Mouse (Mus musculus): ENCODE results near the gene Fam198a. TPM values are rescaled to one million over a fixed set of nuclear protein-coding genes. Genes with fewer than 3 reads are reported as not detected.
"Not testable (repeated sequence)": the region's sequence is repeated elsewhere in the genome, so short reads cannot be mapped to it uniquely, and the experiment has no call there.

Gene Fam198a
- polyA plus RNA-seq, 1 experiment from 2014 or later = 0.65 TPM

- Histone ChIP-seq H3K4me1 (peaks cover 15% of the 10 kb centered on the region), H3K36me3 (no peaks in the 10 kb centered on the region), H3K27me3 (ENCODE audit: low read depth, poor library complexity, severe bottlenecking) (no peaks in the 10 kb centered on the region), H3K9me3 (replicated peaks) (no peaks in the 10 kb centered on the region), H3K4me3 (no peak overlapping the region), H3K27ac (no peak overlapping the region)
- 87% methylated on average over 4 of the region's 4 CpGs for WGBS
- DNase-seq (ENCODE audit: low spot score) = no peak
Observed at GRCm38 (mm10) chr9:122020321-122020720, 69.5 kb downstream of the Fam198a start.

- H3K9me3 ChIP-seq (replicated peaks); H3K27me3 ChIP-seq (ENCODE audit: low read depth, poor library complexity, severe bottlenecking); DNase-seq (ENCODE audit: low spot score); H3K36me3 ChIP-seq; H3K4me3 ChIP-seq; H3K27ac ChIP-seq: not testable (repeated sequence)
- 90% methylated on average over 4 of the region's 4 CpGs for WGBS
- peaks cover 21% of the 10 kb centered on the region for H3K4me1 ChIP-seq
Observed at GRCm38 (mm10) chr9:122021171-122021570, 70.4 kb downstream of the Fam198a start.

GRCm38 (mm10) chr9:122021581-122021980 lies 70.8 kb downstream of the Fam198a start:
- 89% methylated on average over 5 of the region's 5 CpGs for whole genome bisulfite sequencing
- no peaks in the 10 kb centered on the region for H3K9me3 ChIP-seq (replicated peaks)
- no peak overlapping the region for H3K4me3 ChIP-seq
- H3K36me3 ChIP-seq = no peaks in the 10 kb centered on the region
- no peak overlapping the region for H3K27ac ChIP-seq
- no peak for DNase-seq (ENCODE audit: low spot score)
- no peaks in the 10 kb centered on the region for H3K27me3 ChIP-seq (ENCODE audit: low read depth, poor library complexity, severe bottlenecking)
- H3K4me1 ChIP-seq = peaks cover 26% of the 10 kb centered on the region

- Histone ChIP-seq H3K27ac (no peak overlapping the region), H3K4me3 (no peak overlapping the region), H3K36me3 (no peaks in the 10 kb centered on the region), H3K4me1 (peaks cover 38% of the 10 kb centered on the region), H3K9me3 (replicated peaks) (no peaks in the 10 kb centered on the region), H3K27me3 (ENCODE audit: low read depth, poor library complexity, severe bottlenecking) (no peaks in the 10 kb centered on the region)
- no peak for DNase-seq (ENCODE audit: low spot score)
- 58% methylated on average over 9 of the region's 9 CpGs for WGBS
Observed at GRCm38 (mm10) chr9:122022776-122023175, 72.0 kb downstream of the Fam198a start.

- 88% methylated on average over 5 of the region's 5 CpGs for WGBS
- H3K4me1 ChIP-seq = peaks cover 38% of the 10 kb centered on the region
- no peak overlapping the region for H3K27ac ChIP-seq
- H3K27me3 ChIP-seq (ENCODE audit: low read depth, poor library complexity, severe bottlenecking) = no peaks in the 10 kb centered on the region
- DNase-seq (ENCODE audit: low spot score) = no peak
- no peak overlapping the region for H3K4me3 ChIP-seq
- no peaks in the 10 kb centered on the region for H3K36me3 ChIP-seq
- no peaks in the 10 kb centered on the region for H3K9me3 ChIP-seq (replicated peaks)
Observed at GRCm38 (mm10) chr9:122023873-122024272, 73.1 kb downstream of the Fam198a start.

GRCm38 (mm10) chr9:122024419-122024818 lies 73.6 kb downstream of the Fam198a start:
- no peaks in the 10 kb centered on the region for H3K9me3 ChIP-seq (replicated peaks)
- H3K36me3 ChIP-seq = no peaks in the 10 kb centered on the region

GRCm38 (mm10) chr9:122025855-122026590 lies 75.2 kb downstream of the Fam198a start:
- H3K27ac ChIP-seq = peak overlapping the region; percentile 73
- no peak overlapping the region for H3K4me3 ChIP-seq
- H3K4me1 ChIP-seq = peaks cover 40% of the 10 kb centered on the region
- no peaks in the 10 kb centered on the region for H3K27me3 ChIP-seq (ENCODE audit: low read depth, poor library complexity, severe bottlenecking)
- no peaks in the 10 kb centered on the region for H3K36me3 ChIP-seq
- no peaks in the 10 kb centered on the region for H3K9me3 ChIP-seq (replicated peaks)
- WGBS = 52% methylated on average over 7 of the region's 7 CpGs
- DNase-seq (ENCODE audit: low spot score) = no peak

More at GRCm38 (mm10) chr9:122024419-122024818, 73.6 kb downstream of the Fam198a start:
- peaks cover 33% of the 10 kb centered on the region for H3K4me1 ChIP-seq
- 92% methylated on average over 6 of the region's 6 CpGs for WGBS
- H3K27me3 ChIP-seq (ENCODE audit: low read depth, poor library complexity, severe bottlenecking) = no peaks in the 10 kb centered on the region
- no peak for DNase-seq (ENCODE audit: low spot score)
- no peak overlapping the region for H3K4me3 ChIP-seq
- no peak overlapping the region for H3K27ac ChIP-seq

- H3K4me3 ChIP-seq = no peak overlapping the region
- H3K4me1 ChIP-seq = peaks cover 40% of the 10 kb centered on the region
- WGBS = 77% methylated on average over 6 of the region's 6 CpGs
- DNase-seq (ENCODE audit: low spot score) = no peak
- peak overlapping the region; percentile 73 for H3K27ac ChIP-seq
- H3K36me3 ChIP-seq = no peaks in the 10 kb centered on the region
- no peaks in the 10 kb centered on the region for H3K9me3 ChIP-seq (replicated peaks)
- no peaks in the 10 kb centered on the region for H3K27me3 ChIP-seq (ENCODE audit: low read depth, poor library complexity, severe bottlenecking)
Observed at GRCm38 (mm10) chr9:122027081-122027913, 76.5 kb downstream of the Fam198a start.

- WGBS = 91% methylated on average over 11 of the region's 11 CpGs
- peak overlapping the region; percentile 73; the same call in 1 of the 2 replicates for H3K27ac ChIP-seq
Observed at GRCm38 (mm10) chr9:122027914-122028745, 77.3 kb downstream of the Fam198a start.

GRCm38 (mm10) chr9:122029765-122030164 lies 79.0 kb downstream of the Fam198a start:
- H3K27me3 ChIP-seq (ENCODE audit: low read depth, poor library complexity, severe bottlenecking) = no peaks in the 10 kb centered on the region
- no peak for DNase-seq (ENCODE audit: low spot score)
- no peaks in the 10 kb centered on the region for H3K36me3 ChIP-seq
- 91% methylated on average over 7 of the region's 7 CpGs for WGBS
- H3K4me3 ChIP-seq = no peak overlapping the region
- no peaks in the 10 kb centered on the region for H3K9me3 ChIP-seq (replicated peaks)
- peaks cover 30% of the 10 kb centered on the region for H3K4me1 ChIP-seq
- H3K27ac ChIP-seq = no peak overlapping the region

More at GRCm38 (mm10) chr9:122027914-122028745, 77.3 kb downstream of the Fam198a start:
- Histone ChIP-seq H3K9me3 (replicated peaks) (no peaks in the 10 kb centered on the region), H3K36me3 (no peaks in the 10 kb centered on the region), H3K27me3 (ENCODE audit: low read depth, poor library complexity, severe bottlenecking) (no peaks in the 10 kb centered on the region), H3K4me3 (no peak overlapping the region), H3K4me1 (peaks cover 32% of the 10 kb centered on the region)
- no peak for DNase-seq (ENCODE audit: low spot score)
